Mouse (Mus musculus) C2C12 (cell line): Measurements from ENCODE around the gene Malsu1.

ENCODE experiments used
- CTCF ChIP-seq: IDR thresholded peaks from one replicate; pipeline ENCODE4 v1.5.1; 2011; ENCODE audit not compliant: control insufficient read depth, insufficient read depth, insufficient read length
- USF1 ChIP-seq: IDR thresholded peaks from one replicate; pipeline ENCODE4 v1.6.1; 2011; ENCODE audit warnings: low read depth, mild to moderate bottlenecking, control low read depth, moderate library complexity

DNA sequence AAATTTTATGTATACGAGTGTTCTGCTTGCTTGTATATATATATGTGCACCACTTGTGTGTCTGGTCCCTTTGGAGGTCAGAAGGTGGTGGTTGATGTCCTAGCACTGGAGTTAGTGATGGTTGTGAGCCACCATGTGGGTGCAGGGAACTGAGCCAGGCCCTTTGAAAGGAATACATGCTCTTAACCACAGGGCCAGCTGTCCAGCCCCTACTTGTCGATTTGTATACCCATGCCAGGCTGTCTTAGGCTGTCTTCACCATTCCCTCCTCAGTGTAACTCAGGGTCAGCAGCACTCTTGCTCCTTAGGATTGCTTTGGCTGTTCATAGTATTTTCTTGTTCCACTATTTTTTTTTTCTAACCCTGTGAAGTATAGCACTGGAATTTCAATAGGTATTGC is 4.3 kb downstream of the Malsu1 start:
- no peak for TF ChIP-seq USF1
- no peak for TF ChIP-seq CTCF
